Mouse (Mus musculus) urinary bladder, adult 2 months (tissue): Measurements from ENCODE around the gene Kcnk16. TPM values are rescaled to one million over a fixed set of nuclear protein-coding genes. Genes with fewer than 3 reads are reported as not detected.

ENCODE experiments used
- DNase-seq: peaks from one replicate; pipeline ENCODE4 v3.0.0; 2022; ENCODE audit warnings: low spot score
- polyA plus RNA-seq: library from polyadenylated mRNA; depleted of rRNA; stranded (reverse); fragments of >200 nt; gene quantifications from 2 replicates; pipeline ENCODE4 v1.2.3, GENCODE M21; 2012

Gene Kcnk16
- polyA plus RNA-seq, 1 experiment, result 0.14 TPM

DNA sequence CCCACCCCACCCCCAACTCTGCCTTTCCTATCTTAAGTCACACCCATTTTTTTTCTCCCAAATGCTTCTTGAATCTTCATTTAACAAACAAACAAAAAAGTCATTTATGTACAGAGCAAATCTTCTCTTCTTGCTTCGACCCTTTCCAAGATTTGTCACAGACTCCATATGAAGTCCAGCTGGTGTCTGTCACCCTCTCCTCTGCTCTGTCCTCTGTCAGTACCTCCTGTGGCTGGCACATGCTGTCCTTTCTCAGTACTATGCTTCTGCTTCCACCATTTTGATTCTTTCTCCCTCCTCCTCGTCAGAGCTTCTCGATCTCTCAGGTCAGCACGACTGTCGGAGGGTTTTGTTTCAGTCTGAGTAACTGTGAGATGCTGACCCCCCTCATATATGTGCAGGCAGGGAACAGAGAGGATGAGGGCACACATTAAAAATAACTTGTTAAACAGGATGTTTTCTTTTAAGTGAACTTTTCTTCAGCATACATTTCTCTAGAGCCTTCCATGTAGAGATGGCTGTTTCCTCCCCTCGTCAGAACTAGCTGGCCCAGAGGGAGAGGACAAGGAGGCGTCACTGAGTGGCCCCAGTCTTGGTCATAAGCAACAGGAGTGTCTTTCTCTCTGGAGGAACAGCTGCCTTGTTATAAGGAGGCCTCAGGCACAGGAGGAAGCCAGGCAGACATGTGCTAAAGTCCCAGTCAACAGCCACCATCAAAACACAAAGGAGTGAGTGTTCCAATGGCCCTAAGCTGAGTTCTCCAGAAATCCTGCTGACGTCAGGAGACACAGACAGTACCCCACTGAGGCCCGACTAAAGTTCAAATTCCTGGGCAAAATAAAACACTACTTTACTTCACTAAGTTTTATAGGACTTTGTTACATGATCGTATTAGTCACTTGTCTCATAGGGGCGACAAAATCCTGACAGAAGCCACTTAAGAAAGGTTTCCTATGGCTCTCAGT is 35.7 kb downstream of the Kcnk16 start:
- no peak for DNase-seq

DNA sequence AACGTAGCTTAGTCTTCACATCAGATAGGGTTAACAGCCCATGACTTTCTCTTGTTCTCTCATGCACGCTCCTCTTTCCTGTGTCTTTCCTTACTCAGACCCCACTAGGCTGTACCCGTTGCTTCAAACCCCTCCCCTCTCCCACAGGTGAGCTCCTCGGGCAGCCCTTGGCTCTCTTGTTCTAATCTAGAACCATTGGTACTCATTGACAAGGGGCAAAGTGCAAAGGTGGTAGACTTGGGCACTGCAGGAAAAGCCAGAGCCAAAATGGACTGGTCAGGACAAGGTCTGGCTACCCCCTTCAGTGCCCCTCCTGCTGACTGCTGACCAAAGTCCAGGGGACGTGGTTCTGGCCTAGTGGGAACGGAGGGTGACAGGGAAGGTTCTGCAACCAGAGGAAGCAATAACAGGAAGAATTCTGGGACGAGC is 38.9 kb downstream of the Kcnk16 start:
- DNase-seq, result no peak

DNA sequence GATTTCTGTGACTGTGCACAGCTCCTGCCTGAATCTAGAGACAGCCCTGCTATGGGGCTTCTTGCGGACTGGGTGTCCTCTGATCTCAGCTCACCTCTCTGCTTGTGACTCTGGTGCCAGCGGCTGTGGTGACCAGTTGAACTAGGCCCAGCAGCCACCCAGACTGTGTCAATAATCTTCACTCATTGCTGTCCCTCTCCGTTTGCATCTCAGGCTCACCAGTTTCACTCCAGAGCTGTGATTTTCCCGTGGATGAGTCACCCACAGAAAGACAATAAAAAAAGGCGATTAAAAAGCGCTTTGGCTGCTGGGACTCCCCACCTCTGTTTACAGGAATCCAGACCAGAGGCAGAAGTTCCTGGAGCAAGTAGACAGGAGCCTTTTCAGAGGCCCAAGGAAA is 39.6 kb downstream of the Kcnk16 start:
- DNase-seq, result no peak

DNA sequence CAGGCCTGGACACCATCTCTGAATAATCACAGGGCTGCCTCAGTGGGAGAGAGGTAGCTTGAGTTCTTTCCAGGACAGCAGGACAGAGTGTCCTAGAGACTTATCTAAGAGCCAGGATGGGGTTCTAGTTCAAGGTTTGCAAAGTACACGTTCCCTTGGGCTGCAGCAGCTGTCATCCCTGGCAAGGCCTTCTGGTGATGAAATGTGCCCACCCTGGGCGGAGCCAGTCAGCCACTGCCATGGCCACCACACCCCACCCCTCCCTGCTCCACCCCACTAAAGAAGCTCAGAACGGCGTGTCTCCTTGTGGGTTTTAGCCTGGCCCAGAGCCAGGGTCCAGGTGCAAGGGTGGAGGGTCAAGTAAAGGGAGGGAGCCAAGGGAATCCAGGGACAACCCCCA is 40.7 kb downstream of the Kcnk16 start:
- no peak for DNase-seq

DNA sequence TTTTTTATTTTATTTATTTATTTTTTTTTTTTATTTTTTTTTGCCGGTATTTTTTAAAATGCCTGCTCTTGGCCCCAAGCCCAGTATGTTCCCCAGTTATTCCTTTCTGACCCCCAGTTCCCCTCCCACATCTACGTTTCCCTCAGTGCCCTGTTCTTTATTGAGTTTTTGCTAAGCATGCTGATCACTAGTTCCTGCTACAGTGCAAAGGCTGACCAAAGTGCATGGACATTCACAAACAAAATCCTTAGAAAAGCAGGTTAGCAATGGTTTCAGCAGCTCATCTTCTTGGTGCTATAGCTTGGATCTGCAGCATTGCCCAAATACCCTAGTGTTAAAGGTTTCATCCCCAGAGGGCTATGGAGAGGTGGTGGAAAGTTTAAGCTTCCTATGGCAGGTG is 42.0 kb downstream of the Kcnk16 start:
- DNase-seq, result no peak

DNA sequence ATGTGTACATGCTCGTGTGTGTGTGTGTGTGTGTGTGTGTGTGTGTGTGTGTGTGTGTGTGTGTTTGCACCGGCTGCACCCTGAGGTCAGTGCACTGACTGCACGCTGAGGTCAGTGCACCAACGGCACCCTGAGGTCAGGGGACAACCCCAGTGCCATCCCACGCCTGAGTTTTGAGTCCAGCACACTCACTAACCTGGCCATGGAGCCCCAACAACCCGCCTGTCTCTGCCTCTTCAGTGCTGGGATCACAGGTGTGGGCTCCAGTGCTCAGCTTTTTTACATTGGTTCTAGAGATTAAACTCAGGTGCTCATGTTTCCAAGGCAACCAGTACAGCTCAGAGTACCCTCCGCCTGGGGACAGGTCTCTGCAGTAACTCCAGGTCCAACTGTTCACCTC is 42.5 kb downstream of the Kcnk16 start:
- DNase-seq, result no peak

DNA sequence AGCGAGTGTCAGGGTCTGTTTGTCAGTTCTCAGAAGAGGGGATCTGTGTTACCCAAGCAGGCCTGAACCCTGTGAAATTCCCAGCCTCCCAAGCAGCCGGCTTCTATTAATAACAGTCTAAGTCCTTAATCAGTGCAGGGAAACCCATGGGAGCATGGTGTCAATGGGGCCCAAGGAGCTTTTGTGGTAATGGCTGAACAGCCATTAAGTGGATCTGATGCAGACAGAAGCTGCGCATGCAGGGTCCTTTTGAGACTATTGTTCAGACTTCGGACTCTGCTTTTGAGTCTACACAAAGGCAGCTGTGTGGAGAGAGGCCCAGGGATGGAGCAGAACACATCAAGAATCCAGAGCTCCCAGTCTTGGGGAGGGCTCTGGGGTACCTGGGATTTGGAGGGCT is 43.5 kb downstream of the Kcnk16 start:
- no peak for DNase-seq

DNA sequence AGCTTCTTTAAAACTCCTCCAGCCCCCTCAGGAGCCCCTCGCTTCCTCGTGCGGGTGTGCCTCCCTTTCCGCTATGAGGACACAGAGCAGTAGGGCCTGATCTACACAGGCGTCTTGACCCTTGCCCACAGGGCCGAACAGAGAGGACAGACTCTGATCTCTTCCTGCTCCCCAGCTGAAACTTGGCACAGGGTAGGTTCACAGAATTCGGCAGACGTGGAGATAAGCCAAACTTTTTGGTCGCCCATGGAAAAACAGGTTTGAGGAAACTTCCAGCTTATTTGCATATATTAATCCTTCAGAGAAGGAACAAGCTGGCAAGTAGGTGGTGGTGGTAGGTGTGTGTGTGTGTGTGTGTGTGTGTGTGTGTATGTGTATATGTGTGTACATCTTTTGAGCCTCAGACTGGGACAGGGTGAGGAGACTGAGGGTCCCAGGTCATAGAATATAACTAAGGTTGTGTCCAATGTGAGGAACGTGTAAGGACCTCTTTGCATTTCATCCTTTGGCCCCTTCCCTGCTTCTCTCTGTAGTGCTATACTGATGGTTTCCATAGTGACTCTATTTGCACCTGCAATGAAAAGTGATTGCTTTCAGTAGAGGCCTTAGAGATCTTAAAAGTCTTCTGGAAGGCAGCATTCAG is 44.3 kb downstream of the Kcnk16 start:
- no peak for DNase-seq

DNA sequence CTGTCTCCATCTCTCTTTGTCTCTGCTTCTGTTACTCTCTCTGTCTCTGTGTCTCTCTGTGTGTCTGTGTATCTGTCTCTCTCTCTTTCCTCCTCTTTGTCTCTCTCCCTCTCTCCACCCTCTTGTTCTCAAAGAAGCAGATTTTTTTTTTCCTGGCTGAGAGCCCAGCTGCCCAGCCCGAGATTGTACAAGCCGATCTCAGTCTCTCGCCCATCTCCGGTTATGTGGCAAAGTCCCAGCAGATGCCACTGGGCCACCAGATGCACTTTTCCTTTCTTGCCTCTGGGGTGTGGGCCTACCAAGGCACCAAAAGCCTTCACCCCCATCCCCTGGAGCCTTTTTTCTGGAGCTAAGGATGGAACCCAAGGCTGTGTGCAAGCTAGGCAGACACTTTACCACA is 44.8 kb downstream of the Kcnk16 start:
- no peak for DNase-seq

DNA sequence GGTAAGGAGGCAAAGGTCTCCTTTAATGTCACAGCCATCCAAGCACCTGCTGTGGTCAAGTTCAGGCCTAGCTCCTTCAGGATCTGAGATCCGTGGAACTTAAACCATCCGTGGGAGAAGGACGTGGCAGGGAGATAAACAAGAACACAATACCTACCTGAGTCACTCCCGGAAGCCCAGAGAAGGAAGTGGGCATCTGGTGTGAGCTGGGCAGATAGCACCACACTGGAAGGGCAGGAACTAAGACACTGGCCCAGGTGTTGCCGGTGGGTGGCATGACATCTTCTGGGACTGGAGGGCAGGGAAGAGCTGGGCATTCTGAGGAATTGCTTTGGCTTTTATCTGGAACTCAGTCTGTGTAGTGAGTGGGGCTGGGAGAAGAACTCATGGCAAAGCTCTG is 45.7 kb downstream of the Kcnk16 start:
- no peak for DNase-seq

DNA sequence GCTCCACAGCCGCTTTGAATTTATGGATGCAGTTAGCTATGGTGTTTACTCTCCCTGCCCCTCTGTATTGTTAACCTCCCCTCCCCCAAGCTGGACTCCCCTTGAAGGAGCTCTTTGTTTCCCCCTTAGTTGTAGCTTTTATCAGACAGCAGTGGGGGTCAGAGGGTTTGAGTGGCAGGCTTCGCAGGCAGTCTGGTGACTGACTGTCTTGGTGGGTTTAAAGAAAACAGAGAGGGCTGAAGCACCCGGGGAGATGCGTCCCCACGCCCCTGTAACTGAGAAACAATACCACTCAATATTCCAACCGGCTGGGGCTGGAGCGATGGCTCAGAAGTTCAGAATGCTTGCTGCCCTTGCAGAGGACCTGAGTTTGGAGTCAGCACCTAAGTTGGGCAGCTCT is 47.9 kb downstream of the Kcnk16 start:
- DNase-seq, result no peak

DNA sequence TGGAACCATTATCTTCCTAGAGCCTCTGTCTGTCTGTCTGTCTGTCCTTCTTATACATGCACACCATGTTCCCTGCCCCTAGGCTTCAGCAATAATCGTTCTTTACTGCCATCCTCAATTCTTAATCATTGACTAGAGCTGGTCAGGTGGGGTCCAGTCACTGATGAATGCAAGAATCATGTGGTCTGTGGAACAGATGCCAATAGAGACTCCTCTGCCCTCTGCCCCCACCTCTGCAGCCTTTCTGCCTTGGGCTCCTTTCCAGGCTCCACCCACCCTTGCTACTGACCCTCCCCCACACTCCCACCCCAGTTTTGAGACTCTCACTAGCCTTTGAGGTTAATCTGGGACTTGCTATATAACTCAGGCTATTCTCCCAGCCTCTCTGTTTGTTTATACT is 49.1 kb downstream of the Kcnk16 start:
- no peak for DNase-seq

DNA sequence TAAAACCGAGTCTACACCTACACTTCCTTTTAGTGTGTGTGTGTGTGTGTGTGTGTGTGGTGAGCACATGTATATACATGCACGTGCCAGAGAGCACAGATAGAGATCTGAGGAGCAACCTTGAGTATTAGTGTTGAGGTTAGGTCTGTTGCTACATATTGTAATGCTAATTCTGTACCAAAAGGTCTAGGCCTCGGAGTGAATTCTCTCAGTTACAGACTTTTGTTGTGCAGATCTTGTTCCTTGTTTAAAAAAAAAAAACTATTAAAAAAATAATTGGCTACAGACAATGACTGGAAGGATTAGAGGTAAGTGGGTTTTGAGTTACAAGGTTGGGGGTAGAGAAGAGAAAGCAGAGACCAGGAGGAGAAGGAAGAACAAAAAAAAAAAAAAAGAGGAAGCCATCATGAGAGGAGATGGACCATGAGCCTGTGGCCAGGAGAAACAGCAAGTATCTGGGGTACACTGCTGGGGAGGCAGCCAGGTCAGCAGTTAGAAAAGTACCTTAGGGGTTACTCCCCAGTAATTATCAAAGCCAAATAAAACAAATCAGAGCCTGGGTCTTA is 51.6 kb downstream of the Kcnk16 start:
- DNase-seq, result no peak

DNA sequence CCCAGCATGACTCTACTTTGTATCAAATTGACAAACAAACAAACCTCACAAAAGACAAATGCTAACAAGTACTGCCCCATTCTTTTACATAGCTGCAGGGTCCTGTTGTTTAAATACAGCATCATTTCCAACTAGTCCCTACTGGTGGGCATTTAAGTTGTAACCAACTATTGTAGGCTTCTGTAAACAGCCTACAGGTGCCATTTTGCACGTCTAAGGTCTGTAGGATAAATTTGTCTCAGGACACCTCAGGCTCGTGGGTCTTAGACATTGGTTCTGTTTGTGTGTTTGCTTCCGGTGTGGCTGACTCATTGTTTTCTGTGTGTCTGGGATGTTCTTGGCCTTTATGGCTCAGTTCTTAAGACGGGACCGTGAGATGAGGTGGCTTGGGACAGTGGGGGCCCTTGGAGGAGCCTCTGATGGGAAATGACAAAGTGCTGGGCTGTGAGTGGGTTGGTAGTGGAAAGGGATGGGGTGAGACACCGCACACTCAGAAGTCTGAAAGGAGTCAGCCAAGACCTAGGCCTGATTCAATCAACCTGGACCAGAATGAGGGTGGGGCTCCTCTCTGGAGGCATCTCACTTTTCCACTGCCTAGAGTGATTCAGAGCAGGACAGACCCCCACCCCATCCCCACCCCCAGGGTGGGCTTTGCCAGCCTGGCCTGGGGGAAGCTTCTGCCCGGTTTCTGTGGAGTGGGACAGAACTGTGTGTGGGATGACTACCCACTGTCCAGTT is 52.3 kb downstream of the Kcnk16 start:
- no peak for DNase-seq

DNA sequence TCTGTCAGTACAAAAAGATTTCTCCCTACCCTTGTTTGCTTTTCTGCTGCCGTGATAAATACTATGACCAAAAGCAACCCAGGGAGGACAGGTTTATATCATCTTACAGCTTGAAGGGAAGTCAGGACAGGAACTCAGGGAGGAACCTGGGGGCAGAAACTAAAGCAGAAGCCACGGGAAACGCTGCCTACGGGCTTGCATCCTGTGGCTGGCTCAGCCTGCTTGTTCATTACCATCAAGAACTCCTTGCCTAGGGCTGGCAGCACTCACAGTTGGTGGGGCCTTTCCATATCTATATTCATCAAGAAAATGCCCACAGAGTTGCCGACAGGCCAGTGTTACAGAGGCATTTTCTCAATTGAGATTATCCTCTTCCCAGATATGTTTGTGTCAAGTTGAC is 53.2 kb downstream of the Kcnk16 start:
- no peak for DNase-seq

DNA sequence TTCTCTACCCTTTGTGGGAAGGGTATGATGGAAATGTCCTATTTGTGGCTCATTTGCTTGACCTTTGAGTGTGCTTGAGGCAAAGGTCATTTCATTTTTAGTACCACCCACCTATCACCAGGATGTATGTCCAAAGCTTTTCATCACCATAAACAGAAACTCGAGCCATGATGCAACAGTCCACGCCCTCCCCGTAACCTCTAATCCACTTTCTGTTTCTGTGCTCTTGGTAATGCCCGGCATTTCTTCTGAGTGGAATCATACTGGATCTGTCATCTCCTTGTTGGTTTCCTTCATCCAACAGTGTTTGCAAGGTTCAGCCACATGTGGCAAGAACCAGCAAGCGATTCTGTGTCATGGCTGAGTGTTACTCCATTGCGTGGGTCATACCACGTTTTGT is 54.9 kb downstream of the Kcnk16 start:
- no peak for DNase-seq

DNA sequence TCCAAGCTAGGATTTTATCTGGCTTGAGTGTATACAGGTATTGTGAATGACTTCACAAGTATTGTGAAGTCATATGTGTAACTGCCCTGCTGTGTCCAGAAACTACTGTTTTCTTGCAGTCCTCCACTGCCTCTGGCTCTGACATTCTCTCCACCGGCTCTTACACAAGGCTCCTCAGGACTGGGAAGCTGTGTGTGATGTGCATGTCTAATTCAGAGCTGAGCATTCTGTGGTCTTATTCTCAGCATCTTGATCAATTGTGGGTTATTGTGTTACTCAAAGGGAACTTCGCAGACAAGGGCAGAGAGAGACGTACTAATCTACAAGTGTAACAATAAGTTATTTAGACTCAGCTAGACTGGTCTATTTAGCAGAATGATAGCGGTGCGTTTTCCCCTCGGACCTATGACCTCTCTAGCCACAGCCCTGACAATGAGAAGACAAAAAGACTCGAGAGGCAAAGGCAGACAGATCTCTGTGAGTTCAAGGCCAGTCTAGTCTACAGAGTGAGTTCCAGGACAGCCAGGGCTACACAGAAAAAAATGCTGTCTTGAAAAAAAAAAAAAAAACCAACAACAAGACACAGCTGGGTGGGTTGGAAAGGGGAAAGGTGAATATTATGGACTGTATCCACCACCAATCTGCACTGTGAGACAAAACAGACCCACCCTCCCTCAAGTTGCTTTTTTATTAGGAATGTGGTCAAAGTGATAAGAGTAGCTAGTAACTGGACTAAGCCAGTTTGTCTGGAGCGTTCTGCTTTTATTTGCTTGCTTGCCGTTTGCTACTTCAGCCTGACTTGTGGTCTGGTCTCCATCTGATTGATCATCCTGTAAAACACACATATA is 57.0 kb downstream of the Kcnk16 start:
- no peak for DNase-seq
